Comparison of ENCODE assay signal across 18 mouse cellular contexts in genomic region chr13:107475166-107475565, GRCm38 (mm10).
DNase-seq lines count a peak whose midpoint lies in the region; ATAC-seq and TF ChIP-seq lines count a peak whose summit lies in the region.
"Had no signal": no experiment of that assay in that cellular context is flagged by ENCODE, and none has a peak within 500 bp of the region (broad histone marks: within the 10 kb centered on the region; RNA-seq: fewer than 3 reads in every experiment).

No protein-coding gene starts in this region.

- H3K27me3 ChIP-seq in hindbrain, embryonic 13.5 days = 0 out of 2 replicates have a peak, but pooled peaks cover 7% of the 10 kb centered on the region
- H3K27me3 ChIP-seq in hindbrain, embryonic 10.5 days (ENCODE audit: insufficient read depth, poor library complexity, severe bottlenecking) = peaks cover 14% of the 10 kb centered on the region; the same call in 1 of the 2 replicates
- H3K27me3 ChIP-seq in midbrain, postnatal 0 days (ENCODE audit: insufficient read depth, low read length) = no peaks in the 10 kb centered on the region
- H3K27me3 ChIP-seq in midbrain, embryonic 10.5 days (ENCODE audit: low read depth, poor library complexity, severe bottlenecking) = peaks cover 22% of the 10 kb centered on the region
- H3K27me3 ChIP-seq in hindbrain, postnatal 0 days (ENCODE audit: insufficient read depth, low read length) = no peaks in the 10 kb centered on the region
- peaks cover 11% of the 10 kb centered on the region for H3K27me3 ChIP-seq in embryonic facial prominence, embryonic 10.5 days (replicated peaks; ENCODE audit: low read depth, poor library complexity, severe bottlenecking)
- H3K27me3 ChIP-seq: embryonic facial prominence, embryonic 12.5 days had no signal

- H3K36me3 ChIP-seq in hindbrain, embryonic 13.5 days = no peaks in the 10 kb centered on the region
- no peaks in the 10 kb centered on the region for H3K36me3 ChIP-seq in hindbrain, embryonic 10.5 days
- no peaks in the 10 kb centered on the region for H3K36me3 ChIP-seq in midbrain, postnatal 0 days (ENCODE audit: insufficient read depth, low read length)
- no peaks in the 10 kb centered on the region for H3K36me3 ChIP-seq in midbrain, embryonic 10.5 days
- no peaks in the 10 kb centered on the region for H3K36me3 ChIP-seq in hindbrain, postnatal 0 days (ENCODE audit: insufficient read depth, low read length)
- H3K36me3 ChIP-seq in embryonic facial prominence, embryonic 10.5 days (replicated peaks) = no peaks in the 10 kb centered on the region
- H3K36me3 ChIP-seq: embryonic facial prominence, embryonic 12.5 days; forebrain, embryonic 12.5 days; heart, embryonic 13.5 days had no signal

- no peak for TF ChIP-seq CTCF in midbrain, postnatal 0 days (IDR thresholded peaks at IDR 0.05)
- no peak for TF ChIP-seq CTCF in hindbrain, postnatal 0 days (IDR thresholded peaks at IDR 0.05; ENCODE audit: low read depth)

- no peaks in the 10 kb centered on the region for H3K9me3 ChIP-seq in hindbrain, embryonic 13.5 days
- no peaks in the 10 kb centered on the region for H3K9me3 ChIP-seq in hindbrain, embryonic 10.5 days
- H3K9me3 ChIP-seq in midbrain, postnatal 0 days (ENCODE audit: low read length) = no peaks in the 10 kb centered on the region
- H3K9me3 ChIP-seq in midbrain, embryonic 10.5 days (replicated peaks) = no peaks in the 10 kb centered on the region
- H3K9me3 ChIP-seq in hindbrain, postnatal 0 days (ENCODE audit: low read length) = no peaks in the 10 kb centered on the region
- no peaks in the 10 kb centered on the region for H3K9me3 ChIP-seq in embryonic facial prominence, embryonic 10.5 days
- H3K9me3 ChIP-seq: embryonic facial prominence, embryonic 12.5 days; forebrain, embryonic 12.5 days; heart, embryonic 13.5 days had no signal

- no peak for DNase-seq in hindbrain, embryonic 10.5 days (ENCODE audit: low spot score)
- DNase-seq in midbrain, postnatal 0 days (ENCODE audit: low spot score) = peak; percentile 32
- no peak for DNase-seq in midbrain, embryonic 10.5 days (ENCODE audit: low spot score)
- peak; percentile 5 for DNase-seq in hindbrain, postnatal 0 days (ENCODE audit: low spot score)
- no peak for DNase-seq in embryonic facial prominence, embryonic 10.5 days (ENCODE audit: low spot score)
- DNase-seq: adrenal gland, adult 2 months; adrenal gland, postnatal 25 days; cerebellum, adult 11 months; cerebellum, adult 8-10 months; cerebellum, postnatal 14 days; embryo, embryonic 11 days; gastrocnemius, postnatal 36 days; heart, postnatal 36 days had no signal

- no peak overlapping the region for H3K4me3 ChIP-seq in hindbrain, embryonic 13.5 days
- no peak overlapping the region for H3K4me3 ChIP-seq in hindbrain, embryonic 10.5 days
- H3K4me3 ChIP-seq in midbrain, postnatal 0 days (ENCODE audit: low read depth, low read length) = no peak overlapping the region
- no peak overlapping the region for H3K4me3 ChIP-seq in midbrain, embryonic 10.5 days
- no peak overlapping the region for H3K4me3 ChIP-seq in hindbrain, postnatal 0 days (ENCODE audit: low read length)
- no peak overlapping the region for H3K4me3 ChIP-seq in embryonic facial prominence, embryonic 10.5 days
- H3K4me3 ChIP-seq: embryonic facial prominence, embryonic 12.5 days; forebrain, embryonic 12.5 days; heart, embryonic 13.5 days had no signal

- ATAC-seq in hindbrain, embryonic 13.5 days (ENCODE audit: low FRiP score) = no peak
- ATAC-seq in midbrain, postnatal 0 days (ENCODE audit: low FRiP score) = no peak
- no peak for ATAC-seq in hindbrain, postnatal 0 days
- ATAC-seq: intestine, embryonic 16.5 days had no signal

- peaks cover 24% of the 10 kb centered on the region for H3K4me1 ChIP-seq in hindbrain, embryonic 13.5 days (replicated peaks)
- peaks cover 9% of the 10 kb centered on the region for H3K4me1 ChIP-seq in hindbrain, embryonic 10.5 days (replicated peaks)
- H3K4me1 ChIP-seq in midbrain, postnatal 0 days (ENCODE audit: insufficient read depth, low read length) = peaks cover 3% of the 10 kb centered on the region; the same call in 1 of the 2 replicates
- peaks cover 17% of the 10 kb centered on the region for H3K4me1 ChIP-seq in midbrain, embryonic 10.5 days
- no peaks in the 10 kb centered on the region for H3K4me1 ChIP-seq in hindbrain, postnatal 0 days (ENCODE audit: insufficient read depth, low read length)
- peaks cover 7% of the 10 kb centered on the region for H3K4me1 ChIP-seq in embryonic facial prominence, embryonic 10.5 days

- WGBS in hindbrain, embryonic 13.5 days = 56% methylated on average over 3 of the region's 3 CpGs
- WGBS in hindbrain, embryonic 10.5 days = 78% methylated on average over 3 of the region's 3 CpGs
- WGBS in midbrain, postnatal 0 days = 64% methylated on average over 3 of the region's 3 CpGs
- WGBS in midbrain, embryonic 10.5 days = 83% methylated on average over 3 of the region's 3 CpGs
- 42% methylated on average over 3 of the region's 3 CpGs for WGBS in hindbrain, postnatal 0 days
- WGBS in embryonic facial prominence, embryonic 10.5 days = 82% methylated on average over 3 of the region's 3 CpGs

- H3K4me2 ChIP-seq in hindbrain, embryonic 13.5 days = no peak overlapping the region
- H3K4me2 ChIP-seq in midbrain, postnatal 0 days (ENCODE audit: low read depth, low read length, poor library complexity, severe bottlenecking) = no peak overlapping the region
- H3K4me2 ChIP-seq in hindbrain, postnatal 0 days (ENCODE audit: low read depth, low read length) = no peak overlapping the region
- H3K4me2 ChIP-seq: embryonic facial prominence, embryonic 12.5 days; forebrain, embryonic 12.5 days; heart, embryonic 13.5 days had no signal

- H3K9ac ChIP-seq in hindbrain, embryonic 13.5 days = no peak overlapping the region
- no peak overlapping the region for H3K9ac ChIP-seq in midbrain, postnatal 0 days (replicated peaks; ENCODE audit: low read length, poor library complexity, severe bottlenecking)
- no peak overlapping the region for H3K9ac ChIP-seq in hindbrain, postnatal 0 days (replicated peaks; ENCODE audit: low read length)
- H3K9ac ChIP-seq: embryonic facial prominence, embryonic 12.5 days; forebrain, embryonic 12.5 days; heart, embryonic 13.5 days had no signal

- peak overlapping the region; percentile 31 for H3K27ac ChIP-seq in hindbrain, embryonic 13.5 days
- no peak overlapping the region for H3K27ac ChIP-seq in hindbrain, embryonic 10.5 days
- H3K27ac ChIP-seq in midbrain, postnatal 0 days (ENCODE audit: low read depth, low read length) = no peak overlapping the region
- no peak overlapping the region for H3K27ac ChIP-seq in midbrain, embryonic 10.5 days (replicated peaks)
- no peak overlapping the region for H3K27ac ChIP-seq in hindbrain, postnatal 0 days
- H3K27ac ChIP-seq in embryonic facial prominence, embryonic 10.5 days (replicated peaks) = no peak overlapping the region
- H3K27ac ChIP-seq: embryonic facial prominence, embryonic 12.5 days; forebrain, embryonic 12.5 days; heart, embryonic 13.5 days had no signal

Comparison
In these comparisons a context has a peak if more than half of its experiments do, and no peak if none do; other contexts are left out.
1. DNase-seq: peak in midbrain, postnatal 0 days (single experiment) and hindbrain, postnatal 0 days (single experiment); none in hindbrain, embryonic 10.5 days (single experiment), midbrain, embryonic 10.5 days (single experiment) and embryonic facial prominence, embryonic 10.5 days (single experiment).